Mouse (Mus musculus): ENCODE data around the gene Cpn1. TPM values are rescaled to one million over a fixed set of nuclear protein-coding genes. Genes with fewer than 3 reads are reported as not detected.

The Cpn1 gene
- polyA plus RNA-seq, 1 experiment from 2014 or later: 0.33 TPM

DNA sequence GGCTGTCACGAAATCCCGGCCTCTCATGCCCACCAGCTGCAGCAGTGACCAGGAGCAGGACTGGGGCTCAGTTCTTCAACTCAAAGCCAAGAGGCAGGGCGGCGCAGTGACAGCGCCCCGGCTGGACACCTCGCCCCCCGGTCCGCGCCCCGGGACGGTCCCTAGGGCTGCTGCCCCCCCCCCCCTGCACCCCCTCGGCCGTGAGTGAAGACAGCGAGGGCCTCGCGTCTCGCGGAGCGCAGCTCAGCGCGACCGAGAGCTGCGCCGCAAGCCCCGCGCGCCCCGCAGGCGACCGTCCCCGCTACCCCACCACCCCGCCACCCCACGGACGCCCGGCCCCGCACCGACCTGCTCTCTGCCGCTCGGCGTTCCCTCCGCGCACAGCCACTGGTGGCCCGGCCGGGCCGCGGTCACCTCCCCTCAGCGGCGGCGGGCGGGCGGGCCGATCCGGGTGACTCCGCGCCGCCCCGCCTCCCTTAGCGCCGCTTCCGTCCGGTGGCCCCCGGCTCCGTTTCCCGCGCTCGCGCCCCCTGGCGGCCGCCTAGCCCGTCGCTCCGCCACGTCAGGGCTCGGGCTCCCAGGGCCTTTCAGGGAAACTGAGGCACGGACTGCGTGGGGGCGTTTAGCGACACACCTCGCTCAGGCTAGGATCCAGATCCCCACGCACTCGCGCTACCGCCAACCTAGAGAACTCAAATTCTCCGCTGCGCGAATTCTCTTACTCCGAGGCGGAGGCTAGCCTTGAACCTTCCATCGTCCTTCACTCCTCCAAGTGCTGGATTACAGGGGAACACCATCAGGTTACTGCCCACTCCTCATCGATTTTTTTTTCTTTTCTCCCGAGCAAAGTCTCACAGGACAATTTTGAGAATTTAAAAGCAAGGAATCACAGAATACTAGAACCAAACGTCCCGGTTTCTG is 46.3 kb downstream of the Cpn1 start, which contains the start of gene Dnmbp:
Gene Dnmbp, minus strand, starts transcription at position 423 of the 921 bp plus-strand sequence.
- Histone ChIP-seq H3K4me1 (ENCODE audit: control insufficient read depth, insufficient read depth, low read length) (peaks cover 12% of the 10 kb centered on the region; the same call in 1 of the 2 replicates), H3K27ac (replicated peaks; ENCODE audit: low read depth, low read length) (no peak within 1 kb of the TSS; the same call in 1 of the 2 replicates), H3K9ac (ENCODE audit: low read depth, low read length) (peak within 1 kb of the TSS; percentile 87), H3K27me3 (replicated peaks; ENCODE audit: control insufficient read depth, insufficient read depth, low read length) (no peaks in the 10 kb centered on the region), H3K9me3 (ENCODE audit: control insufficient read depth, low read length) (no peaks in the 10 kb centered on the region), H3K4me2 (ENCODE audit: low read depth, low read length) (peak within 1 kb of the TSS; percentile 60), H3K4me3 (ENCODE audit: low read depth, low read length) (peak within 1 kb of the TSS; percentile 81), H3K36me3 (ENCODE audit: control insufficient read depth, insufficient read depth, low read length) (no peaks in the 10 kb centered on the region)
- peak; percentile 91 for ATAC-seq (ENCODE audit: low read depth)
- DNase-seq (ENCODE audit: low spot score): peak; percentile 83
- 8% methylated on average over 34 of the region's 94 CpGs for WGBS

DNA sequence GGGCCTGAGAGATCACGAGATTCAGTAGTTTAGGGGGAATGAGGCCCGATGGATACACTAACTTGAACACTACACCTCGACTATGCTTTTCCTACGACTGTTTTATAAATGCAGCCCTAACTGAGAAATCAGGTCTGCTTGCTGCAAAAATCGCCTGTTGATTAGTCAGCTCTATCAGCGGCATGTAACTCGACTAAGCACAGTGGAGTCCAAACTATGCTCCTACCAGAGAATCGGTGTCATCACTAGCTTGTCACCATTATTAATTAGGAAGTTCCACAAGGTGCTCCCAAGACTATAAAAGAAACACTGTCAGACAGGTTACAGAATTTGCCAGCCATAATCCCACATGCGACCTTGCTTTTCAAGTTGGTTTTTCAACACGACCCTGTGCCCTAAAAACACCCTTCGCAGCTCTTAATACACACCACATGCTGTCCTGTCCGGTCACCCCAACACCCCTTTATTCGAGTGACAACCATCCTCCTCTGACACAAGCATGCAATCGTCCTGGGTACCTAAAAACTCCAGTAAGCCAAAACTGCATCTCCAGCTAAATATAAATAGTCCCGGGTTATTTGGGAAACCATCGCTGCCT is 47.1 kb downstream of the Cpn1 start:
- DNase-seq (ENCODE audit: low spot score) (no peak), ATAC-seq (ENCODE audit: low read depth) (0 out of 2 replicates have a peak, but pooled peaks have one; percentile 5)
- Histone ChIP-seq H3K36me3 (ENCODE audit: control insufficient read depth, insufficient read depth, low read length) (no peaks in the 10 kb centered on the region), H3K9ac (ENCODE audit: low read depth, low read length) (peak overlapping the region; percentile 87), H3K4me1 (ENCODE audit: control insufficient read depth, insufficient read depth, low read length) (peaks cover 12% of the 10 kb centered on the region; the same call in 1 of the 2 replicates), H3K9me3 (ENCODE audit: control insufficient read depth, low read length) (no peaks in the 10 kb centered on the region), H3K4me2 (ENCODE audit: low read depth, low read length) (peak overlapping the region; percentile 60), H3K27ac (replicated peaks; ENCODE audit: low read depth, low read length) (no peak overlapping the region), H3K27me3 (replicated peaks; ENCODE audit: control insufficient read depth, insufficient read depth, low read length) (no peaks in the 10 kb centered on the region), H3K4me3 (ENCODE audit: low read depth, low read length) (peak overlapping the region; percentile 81)
- 18% methylated on average over 16 of the region's 16 CpGs for WGBS

DNA sequence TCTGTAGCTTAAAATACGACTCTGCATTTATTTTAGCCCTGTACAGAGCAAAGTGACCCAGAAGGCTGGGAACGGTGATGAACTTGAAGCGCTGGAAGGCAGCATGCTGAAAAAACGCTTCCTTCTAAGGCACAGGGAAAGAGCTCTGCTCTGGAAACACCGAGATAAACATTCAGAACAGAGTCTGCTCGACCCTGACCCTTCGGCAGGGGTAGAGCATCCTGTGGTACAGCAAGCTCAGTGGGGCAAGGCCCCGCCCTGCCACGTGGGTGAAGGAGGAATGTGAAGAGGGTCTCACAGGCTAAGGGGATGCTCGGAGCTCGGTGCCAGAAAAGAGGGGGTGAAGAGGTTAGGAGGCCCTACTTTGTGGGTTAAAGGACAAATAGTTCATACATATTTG is 48.0 kb downstream of the Cpn1 start:
- H3K27me3 ChIP-seq (replicated peaks; ENCODE audit: control insufficient read depth, insufficient read depth, low read length): no peaks in the 10 kb centered on the region
- H3K27ac ChIP-seq (replicated peaks; ENCODE audit: low read depth, low read length): no peak overlapping the region
- no peak for ATAC-seq (ENCODE audit: low read depth)
- no peak for DNase-seq (ENCODE audit: low spot score)
- peak overlapping the region; percentile 42; the same call in 1 of the 2 replicates for H3K9ac ChIP-seq (ENCODE audit: low read depth, low read length)
- 0 out of 2 replicates have a peak overlapping the region, but pooled peaks have one; percentile 81 for H3K4me3 ChIP-seq (ENCODE audit: low read depth, low read length)
- WGBS: 32% methylated on average over 11 of the region's 11 CpGs
- H3K4me2 ChIP-seq (ENCODE audit: low read depth, low read length): peak overlapping the region; percentile 60
- H3K4me1 ChIP-seq (ENCODE audit: control insufficient read depth, insufficient read depth, low read length): peaks cover 12% of the 10 kb centered on the region; the same call in 1 of the 2 replicates
- H3K36me3 ChIP-seq (ENCODE audit: control insufficient read depth, insufficient read depth, low read length): no peaks in the 10 kb centered on the region
- H3K9me3 ChIP-seq (ENCODE audit: control insufficient read depth, low read length): no peaks in the 10 kb centered on the region

DNA sequence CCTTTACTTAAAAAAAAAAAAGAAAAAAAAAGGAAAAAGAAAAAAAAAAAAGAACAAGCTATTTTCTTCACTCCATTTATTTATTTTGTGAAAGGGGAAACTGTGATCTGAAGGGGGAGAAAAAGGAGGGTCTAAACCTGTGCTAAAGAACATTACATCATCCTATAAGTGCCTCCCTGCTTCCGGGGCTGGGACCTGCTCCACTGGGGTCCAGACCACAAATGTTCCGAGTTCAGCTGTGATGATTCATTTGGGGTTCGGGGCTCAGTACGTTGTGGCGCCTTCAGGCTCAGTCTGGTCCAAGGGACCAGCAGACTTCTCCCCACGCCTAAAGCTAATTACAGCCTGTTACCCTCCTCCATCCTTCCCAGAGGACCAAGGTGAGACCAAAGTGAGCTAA is 55.4 kb downstream of the Cpn1 start:
- H3K27me3 ChIP-seq (replicated peaks; ENCODE audit: control insufficient read depth, insufficient read depth, low read length): no peaks in the 10 kb centered on the region
- ATAC-seq (ENCODE audit: low read depth) (no peak), DNase-seq (ENCODE audit: low spot score) (no peak)
- H3K4me1 ChIP-seq (ENCODE audit: control insufficient read depth, insufficient read depth, low read length): peaks cover 10% of the 10 kb centered on the region; the same call in 1 of the 2 replicates
- no peaks in the 10 kb centered on the region for H3K36me3 ChIP-seq (ENCODE audit: control insufficient read depth, insufficient read depth, low read length)
- 84% methylated on average over 6 of the region's 6 CpGs for WGBS
- no peak overlapping the region for H3K27ac ChIP-seq (replicated peaks; ENCODE audit: low read depth, low read length)
- no peaks in the 10 kb centered on the region for H3K9me3 ChIP-seq (ENCODE audit: control insufficient read depth, low read length)
- no peak overlapping the region for H3K4me3 ChIP-seq (ENCODE audit: low read depth, low read length)
- H3K4me2 ChIP-seq (ENCODE audit: low read depth, low read length): no peak overlapping the region
- H3K9ac ChIP-seq (ENCODE audit: low read depth, low read length): no peak overlapping the region

DNA sequence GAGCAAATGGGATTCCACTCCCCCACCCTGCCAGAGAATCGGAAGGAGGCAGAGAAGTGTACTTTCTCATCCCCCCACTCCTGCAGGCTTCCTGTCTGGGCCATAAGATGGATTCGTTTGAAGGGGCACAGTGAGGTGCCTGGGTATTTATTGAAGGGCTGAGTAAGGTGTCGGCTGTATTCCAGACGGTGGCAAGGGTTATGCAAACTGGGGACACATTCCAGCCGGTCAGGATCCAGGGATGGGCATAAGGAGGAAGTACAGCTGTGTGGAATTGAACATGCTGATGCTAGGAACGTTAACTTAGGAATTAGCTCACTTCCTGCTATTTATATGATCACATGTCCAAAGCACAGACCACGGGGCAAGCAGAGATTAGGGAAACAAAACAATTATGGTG is 56.0 kb downstream of the Cpn1 start:
- Histone ChIP-seq H3K27ac (replicated peaks; ENCODE audit: low read depth, low read length) (no peak overlapping the region), H3K36me3 (ENCODE audit: control insufficient read depth, insufficient read depth, low read length) (no peaks in the 10 kb centered on the region), H3K9ac (ENCODE audit: low read depth, low read length) (no peak overlapping the region), H3K4me1 (ENCODE audit: control insufficient read depth, insufficient read depth, low read length) (peaks cover 10% of the 10 kb centered on the region; the same call in 1 of the 2 replicates), H3K4me3 (ENCODE audit: low read depth, low read length) (no peak overlapping the region), H3K4me2 (ENCODE audit: low read depth, low read length) (no peak overlapping the region), H3K9me3 (ENCODE audit: control insufficient read depth, low read length) (no peaks in the 10 kb centered on the region), H3K27me3 (replicated peaks; ENCODE audit: control insufficient read depth, insufficient read depth, low read length) (no peaks in the 10 kb centered on the region)
- 35% methylated on average over 7 of the region's 7 CpGs for whole genome bisulfite sequencing
- ATAC-seq (ENCODE audit: low read depth): no peak
- DNase-seq (ENCODE audit: low spot score): no peak

DNA sequence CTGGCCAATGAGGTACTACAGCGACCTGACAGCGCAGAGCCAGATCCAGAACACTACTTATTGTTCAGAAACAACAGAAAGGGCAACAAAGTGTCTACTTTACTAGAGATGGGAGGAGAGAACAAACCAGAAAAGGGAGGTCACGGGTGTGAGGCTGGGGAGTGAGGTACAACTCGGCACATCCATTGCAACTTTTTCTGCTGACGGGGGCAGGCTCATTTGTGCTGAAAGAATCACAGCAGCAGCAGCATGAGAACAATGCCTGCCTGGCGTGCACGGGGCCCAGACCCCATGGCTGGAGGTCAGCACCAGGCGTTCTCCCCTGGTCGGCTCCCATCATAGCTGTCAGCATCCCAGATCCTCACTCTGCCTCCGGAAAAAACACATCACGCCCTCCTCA is 56.5 kb downstream of the Cpn1 start:
- Histone ChIP-seq H3K9ac (ENCODE audit: low read depth, low read length) (no peak overlapping the region), H3K27ac (replicated peaks; ENCODE audit: low read depth, low read length) (no peak overlapping the region), H3K4me3 (ENCODE audit: low read depth, low read length) (no peak overlapping the region), H3K36me3 (ENCODE audit: control insufficient read depth, insufficient read depth, low read length) (no peaks in the 10 kb centered on the region), H3K4me2 (ENCODE audit: low read depth, low read length) (no peak overlapping the region), H3K4me1 (ENCODE audit: control insufficient read depth, insufficient read depth, low read length) (peaks cover 10% of the 10 kb centered on the region; the same call in 1 of the 2 replicates), H3K9me3 (ENCODE audit: control insufficient read depth, low read length) (no peaks in the 10 kb centered on the region), H3K27me3 (replicated peaks; ENCODE audit: control insufficient read depth, insufficient read depth, low read length) (no peaks in the 10 kb centered on the region)
- 48% methylated on average over 8 of the region's 11 CpGs for WGBS
- ATAC-seq (ENCODE audit: low read depth) (no peak), DNase-seq (ENCODE audit: low spot score) (no peak)

DNA sequence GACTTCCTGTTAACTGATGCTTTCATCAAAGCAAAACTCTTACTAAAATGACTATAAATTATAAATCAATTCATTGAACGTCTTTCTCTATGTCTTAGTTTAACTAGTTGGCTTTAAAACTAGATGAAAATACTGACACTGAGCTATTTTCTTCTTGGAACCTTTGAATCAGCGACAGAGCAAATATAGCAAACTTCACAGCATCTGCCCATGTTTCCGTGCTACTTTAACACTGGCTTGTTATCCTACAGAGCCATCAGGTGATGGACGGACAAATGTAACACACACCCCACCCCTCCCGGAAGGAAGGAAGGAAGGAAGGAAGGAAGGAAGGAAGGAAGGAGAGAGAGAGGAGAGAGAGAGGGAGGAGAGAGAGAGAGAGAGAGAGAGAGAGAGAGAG is 58.4 kb downstream of the Cpn1 start:
- WGBS: 77% methylated on average over 5 of the region's 5 CpGs
- ATAC-seq (ENCODE audit: low read depth): no peak
- no peak overlapping the region for H3K9ac ChIP-seq (ENCODE audit: low read depth, low read length)
- H3K9me3 ChIP-seq (ENCODE audit: control insufficient read depth, low read length): 0 out of 2 replicates have a peak, but pooled peaks cover 4% of the 10 kb centered on the region
- H3K27me3 ChIP-seq (replicated peaks; ENCODE audit: control insufficient read depth, insufficient read depth, low read length): no peaks in the 10 kb centered on the region
- no peak overlapping the region for H3K4me3 ChIP-seq (ENCODE audit: low read depth, low read length)
- DNase-seq (ENCODE audit: low spot score): no peak
- H3K4me1 ChIP-seq (ENCODE audit: control insufficient read depth, insufficient read depth, low read length): peaks cover 10% of the 10 kb centered on the region; the same call in 1 of the 2 replicates
- no peak overlapping the region for H3K27ac ChIP-seq (replicated peaks; ENCODE audit: low read depth, low read length)
- H3K36me3 ChIP-seq (ENCODE audit: control insufficient read depth, insufficient read depth, low read length): peaks cover 7% of the 10 kb centered on the region; the same call in 1 of the 2 replicates
- H3K4me2 ChIP-seq (ENCODE audit: low read depth, low read length): no peak overlapping the region

DNA sequence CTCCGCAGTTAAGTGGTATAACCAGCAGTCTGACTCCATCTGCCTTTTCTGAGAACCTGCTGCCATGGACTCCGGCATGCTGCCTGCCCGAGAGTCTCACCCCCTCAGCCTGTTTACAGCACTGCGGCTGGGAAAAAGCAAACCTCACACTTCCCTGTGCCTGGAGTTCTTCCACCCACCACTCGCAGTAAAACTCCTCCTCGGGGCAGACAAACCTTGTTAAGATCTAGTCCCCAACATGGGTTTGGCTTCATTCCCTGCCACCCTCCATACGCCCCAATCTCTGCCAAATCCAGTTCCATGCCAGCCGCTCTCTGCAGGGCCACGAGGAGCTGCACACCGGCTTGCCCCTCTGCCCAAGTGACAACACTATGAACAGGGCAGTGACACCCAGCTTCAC is 59.3 kb downstream of the Cpn1 start:
- DNase-seq (ENCODE audit: low spot score) (no peak), ATAC-seq (ENCODE audit: low read depth) (no peak)
- Histone ChIP-seq H3K9ac (ENCODE audit: low read depth, low read length) (0 out of 2 replicates have a peak overlapping the region, but pooled peaks have one; percentile 11), H3K27ac (replicated peaks; ENCODE audit: low read depth, low read length) (no peak overlapping the region), H3K4me2 (ENCODE audit: low read depth, low read length) (no peak overlapping the region), H3K36me3 (ENCODE audit: control insufficient read depth, insufficient read depth, low read length) (peaks cover 7% of the 10 kb centered on the region; the same call in 1 of the 2 replicates), H3K4me1 (ENCODE audit: control insufficient read depth, insufficient read depth, low read length) (peaks cover 10% of the 10 kb centered on the region; the same call in 1 of the 2 replicates), H3K9me3 (ENCODE audit: control insufficient read depth, low read length) (0 out of 2 replicates have a peak, but pooled peaks cover 4% of the 10 kb centered on the region), H3K27me3 (replicated peaks; ENCODE audit: control insufficient read depth, insufficient read depth, low read length) (no peaks in the 10 kb centered on the region), H3K4me3 (ENCODE audit: low read depth, low read length) (no peak overlapping the region)
- WGBS: 58% methylated on average over 10 of the region's 10 CpGs

All from embryonic facial prominence, embryonic 14.5 days (tissue).